In the genomic region with DNA sequence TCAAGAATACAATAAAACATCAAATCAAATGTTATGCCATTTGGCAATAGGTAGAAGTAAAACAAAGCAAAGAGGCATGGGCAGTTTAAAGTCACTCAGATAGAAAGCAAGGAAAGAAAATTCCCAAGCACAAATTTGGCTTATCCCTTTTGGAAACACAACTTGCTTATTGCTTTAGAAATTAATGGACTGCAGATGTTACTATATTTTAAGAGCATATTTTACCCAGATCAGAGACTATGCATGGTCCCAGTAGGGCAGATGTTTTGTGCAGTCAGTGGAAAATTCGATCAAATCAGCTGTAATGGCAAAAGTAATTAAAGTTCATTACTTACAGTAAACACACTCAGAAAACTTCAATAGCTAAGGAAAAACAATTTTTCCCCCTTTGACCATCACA, we compare ENCODE assay signal across 25 mouse cellular contexts.
DNase-seq lines count a peak whose midpoint lies in the region; ATAC-seq lines count a peak whose summit lies in the region.
"Had no signal": no experiment of that assay in that cellular context is flagged by ENCODE, and none has a peak within 500 bp of the region (broad histone marks: within the 10 kb centered on the region; RNA-seq: fewer than 3 reads in every experiment).

No protein-coding gene starts in this region.

- no peaks in the 10 kb centered on the region for H3K36me3 ChIP-seq in embryonic facial prominence, embryonic 13.5 days
- no peaks in the 10 kb centered on the region for H3K36me3 ChIP-seq in embryonic facial prominence, embryonic 10.5 days (replicated peaks)
- H3K36me3 ChIP-seq: embryonic facial prominence, embryonic 15.5 days; heart, embryonic 10.5 days; heart, embryonic 13.5 days had no signal

- no peaks in the 10 kb centered on the region for H3K9me3 ChIP-seq in embryonic facial prominence, embryonic 13.5 days
- H3K9me3 ChIP-seq in embryonic facial prominence, embryonic 10.5 days = no peaks in the 10 kb centered on the region
- H3K9me3 ChIP-seq: embryonic facial prominence, embryonic 15.5 days; heart, embryonic 10.5 days; heart, embryonic 13.5 days had no signal

- H3K27me3 ChIP-seq in embryonic facial prominence, embryonic 13.5 days = no peaks in the 10 kb centered on the region
- no peaks in the 10 kb centered on the region for H3K27me3 ChIP-seq in embryonic facial prominence, embryonic 10.5 days (replicated peaks; ENCODE audit: low read depth, poor library complexity, severe bottlenecking)
- H3K27me3 ChIP-seq: embryonic facial prominence, embryonic 15.5 days; heart, embryonic 13.5 days had no signal

- peaks cover 3% of the 10 kb centered on the region; the same call in 1 of the 2 replicates for H3K4me1 ChIP-seq in embryonic facial prominence, embryonic 13.5 days
- H3K4me1 ChIP-seq in embryonic facial prominence, embryonic 10.5 days = no peaks in the 10 kb centered on the region
- H3K4me1 ChIP-seq: embryonic facial prominence, embryonic 15.5 days; heart, embryonic 10.5 days; heart, embryonic 13.5 days had no signal

- no peak overlapping the region for H3K4me3 ChIP-seq in embryonic facial prominence, embryonic 13.5 days
- H3K4me3 ChIP-seq in embryonic facial prominence, embryonic 10.5 days = no peak overlapping the region
- H3K4me3 ChIP-seq: embryonic facial prominence, embryonic 15.5 days; heart, adult 2 months; heart, embryonic 10.5 days; heart, embryonic 13.5 days had no signal

- WGBS in embryonic facial prominence, embryonic 13.5 days = 32% methylated on average over 1 of the region's 1 CpGs
- 67% methylated on average over 1 of the region's 1 CpGs for WGBS in embryonic facial prominence, embryonic 10.5 days

- no peak overlapping the region for H3K4me2 ChIP-seq in embryonic facial prominence, embryonic 13.5 days
- H3K4me2 ChIP-seq: embryonic facial prominence, embryonic 15.5 days; heart, embryonic 13.5 days; hindbrain, embryonic 14.5 days had no signal

- H3K27ac ChIP-seq in embryonic facial prominence, embryonic 13.5 days = peak overlapping the region; percentile 33; the same call in 1 of the 2 replicates
- H3K27ac ChIP-seq in embryonic facial prominence, embryonic 10.5 days (replicated peaks) = no peak overlapping the region
- H3K27ac ChIP-seq: embryonic facial prominence, embryonic 15.5 days; heart, adult 2 months; heart, embryonic 10.5 days; heart, embryonic 13.5 days; hindbrain, embryonic 14.5 days; hindbrain, postnatal 0 days had no signal

- DNase-seq in embryonic facial prominence, embryonic 10.5 days (ENCODE audit: low spot score) = no peak
- DNase-seq in adipocyte (ENCODE audit: low spot score) = peak; percentile 11
- peak; percentile 27 for DNase-seq in retina, embryonic 14.5 days (ENCODE audit: low spot score)
- no peak for DNase-seq in thymus, postnatal 25 days
- no peak for DNase-seq in frontal cortex, postnatal 10 days (ENCODE audit: low spot score in 2 of 2)
- DNase-seq: adrenal gland, postnatal 10 days; adrenal gland, postnatal 36 days; cerebellum, adult 11 months; cerebellum, adult 2 months; cerebellum, adult 9-11 months; cerebellum, postnatal 25 days; gastrocnemius, postnatal 10 days; gastrocnemius, postnatal 36 days; heart, adult 2 months; heart, postnatal 14 days; heart, postnatal 4 days had no signal

- H3K9ac ChIP-seq in embryonic facial prominence, embryonic 13.5 days = no peak overlapping the region
- H3K9ac ChIP-seq: embryonic facial prominence, embryonic 15.5 days; heart, embryonic 13.5 days; hindbrain, embryonic 14.5 days had no signal

- ATAC-seq in embryonic facial prominence, embryonic 13.5 days (ENCODE audit: insufficient number of reproducible peaks, insufficient read depth, low FRiP score, low TSS enrichment, low read depth) = no peak
- ATAC-seq: activated CD4-positive, CD25-positive, alpha-beta regulatory T cell, adult 4 months; forebrain, embryonic 14.5 days; hindbrain, postnatal 0 days; inflammation-experienced regulatory T-cells, adult 6 months had no signal

Comparison
In these comparisons a context has a peak if more than half of its experiments do, and no peak if none do; other contexts are left out.
1. DNase-seq: peak in adipocyte (single experiment) and retina, embryonic 14.5 days (single experiment); none in embryonic facial prominence, embryonic 10.5 days (single experiment), thymus, postnatal 25 days (single experiment) and frontal cortex, postnatal 10 days (0 of 2).